Mouse (Mus musculus) urinary bladder, adult 18-20 months (tissue): ENCODE results near the gene Dyrk1a.
A peak's percentile ranks its signal among the peaks of the same experiment; 100 is the strongest.

Experiments used
- DNase-seq, 2 experiments: peaks; one replicate each; pipeline ENCODE4 v3.0.0; 2022; ENCODE audit warnings: low spot score in 2 of 2, mixed read lengths in 2 of 2

Dyrk1a gene

GRCm38 (mm10) chr16:94590214-94590613 lies 20.4 kb downstream of the Dyrk1a start:
- no peak for DNase-seq

- no peak for DNase-seq
These were observed 21.2 kb downstream of the Dyrk1a start for GRCm38 (mm10) chr16:94590977-94591376.

GRCm38 (mm10) chr16:94591536-94591935 lies 21.7 kb downstream of the Dyrk1a start:
- no peak for DNase-seq

GRCm38 (mm10) chr16:94596633-94597032 lies 26.8 kb downstream of the Dyrk1a start:
- no peak for DNase-seq

- DNase-seq: no peak
These were observed 27.8 kb downstream of the Dyrk1a start for GRCm38 (mm10) chr16:94597640-94598039.

GRCm38 (mm10) chr16:94599977-94600724 lies 30.3 kb downstream of the Dyrk1a start:
- DNase-seq: no peak

- DNase-seq: no peak
These were observed 31.3 kb downstream of the Dyrk1a start for GRCm38 (mm10) chr16:94601089-94601488.

- DNase-seq: peak in 1 of 2 experiments; percentile 25
These were observed 31.7 kb downstream of the Dyrk1a start for GRCm38 (mm10) chr16:94601540-94601953.

GRCm38 (mm10) chr16:94602188-94602587 lies 32.4 kb downstream of the Dyrk1a start:
- DNase-seq: no peak

GRCm38 (mm10) chr16:94602730-94603129 lies 32.9 kb downstream of the Dyrk1a start:
- no peak for DNase-seq

- no peak for DNase-seq
These were observed 36.4 kb downstream of the Dyrk1a start for GRCm38 (mm10) chr16:94606169-94606568.

- no peak for DNase-seq
These were observed 37.7 kb downstream of the Dyrk1a start for GRCm38 (mm10) chr16:94607468-94607867.

GRCm38 (mm10) chr16:94608706-94609594 lies 39.1 kb downstream of the Dyrk1a start:
- no peak for DNase-seq

- DNase-seq: no peak
These were observed 42.8 kb downstream of the Dyrk1a start for GRCm38 (mm10) chr16:94612573-94612972.

- no peak for DNase-seq
These were observed 47.4 kb downstream of the Dyrk1a start for GRCm38 (mm10) chr16:94617255-94617654.

- DNase-seq: peak in 1 of 2 experiments; percentile 43
These were observed 48.7 kb downstream of the Dyrk1a start for GRCm38 (mm10) chr16:94618543-94618942.

GRCm38 (mm10) chr16:94619301-94619700 lies 49.5 kb downstream of the Dyrk1a start:
- DNase-seq: no peak

- DNase-seq: no peak
These were observed 55.1 kb downstream of the Dyrk1a start for GRCm38 (mm10) chr16:94624871-94625270.

GRCm38 (mm10) chr16:94625639-94626038 lies 55.8 kb downstream of the Dyrk1a start:
- DNase-seq: no peak

GRCm38 (mm10) chr16:94627736-94628135 lies 57.9 kb downstream of the Dyrk1a start:
- DNase-seq: no peak

GRCm38 (mm10) chr16:94628976-94629729 lies 59.3 kb downstream of the Dyrk1a start:
- DNase-seq: no peak

GRCm38 (mm10) chr16:94631984-94632383 lies 62.2 kb downstream of the Dyrk1a start:
- DNase-seq: peak in 1 of 2 experiments; percentile 8
